In genomic region chr12:70801361-70801760, GRCm38 (mm10) we compare ENCODE assay signal across 21 mouse cellular contexts. TPM values are rescaled to one million over a fixed set of nuclear protein-coding genes. Genes with fewer than 3 reads are reported as not detected.
DNase-seq lines count a peak whose midpoint lies in the region; ATAC-seq lines count a peak whose summit lies in the region.
"Had no signal": no experiment of that assay in that cellular context is flagged by ENCODE, and none has a peak within 500 bp of the region (broad histone marks: within the 10 kb centered on the region; RNA-seq: fewer than 3 reads in every experiment).

No protein-coding gene starts in this region.

- no peaks in the 10 kb centered on the region for H3K9me3 ChIP-seq in heart, embryonic 12.5 days (replicated peaks)
- no peaks in the 10 kb centered on the region for H3K9me3 ChIP-seq in heart, embryonic 15.5 days (replicated peaks)
- H3K9me3 ChIP-seq: embryonic facial prominence, embryonic 13.5 days; forebrain, embryonic 13.5 days; G1E; hindbrain, embryonic 12.5 days had no signal

- intact Hi-C loops in heart, postnatal 14 days (cut with DNase I) = no loop called here

- H3K27ac ChIP-seq in heart, embryonic 12.5 days (ENCODE audit: poor library complexity, severe bottlenecking) = 0 out of 2 replicates have a peak overlapping the region, but pooled peaks have one; percentile 28
- peak overlapping the region; percentile 63 for H3K27ac ChIP-seq in heart, embryonic 15.5 days
- H3K27ac ChIP-seq: embryonic facial prominence, embryonic 13.5 days; forebrain, embryonic 13.5 days; hindbrain, embryonic 12.5 days had no signal

- no peak for ATAC-seq in heart, embryonic 12.5 days (ENCODE audit: insufficient number of reproducible peaks, low FRiP score)
- ATAC-seq in heart, embryonic 15.5 days (replicated peaks; ENCODE audit: insufficient number of reproducible peaks, insufficient read depth, low FRiP score, low read depth) = no peak
- ATAC-seq: forebrain, embryonic 13.5 days; forebrain, postnatal 0 days; hindbrain, embryonic 16.5 days; inflammation-experienced regulatory T-cells, adult 6 months; intestine, postnatal 0 days had no signal

- WGBS in heart, embryonic 12.5 days = 49% methylated on average over 8 of the region's 8 CpGs
- WGBS in heart, embryonic 15.5 days = 44% methylated on average over 8 of the region's 8 CpGs

- H3K4me3 ChIP-seq in heart, embryonic 12.5 days = no peak overlapping the region
- H3K4me3 ChIP-seq in heart, embryonic 15.5 days = no peak overlapping the region
- H3K4me3 ChIP-seq: embryonic facial prominence, embryonic 13.5 days; forebrain, embryonic 13.5 days; hindbrain, embryonic 12.5 days had no signal

- H3K9ac ChIP-seq in heart, embryonic 12.5 days = no peak overlapping the region
- 0 out of 2 replicates have a peak overlapping the region, but pooled peaks have one; percentile 7 for H3K9ac ChIP-seq in heart, embryonic 15.5 days
- H3K9ac ChIP-seq: embryonic facial prominence, embryonic 13.5 days; forebrain, embryonic 13.5 days; forebrain, postnatal 0 days; hindbrain, embryonic 12.5 days had no signal

- H3K4me2 ChIP-seq in heart, embryonic 12.5 days = no peak overlapping the region
- no peak overlapping the region for H3K4me2 ChIP-seq in heart, embryonic 15.5 days
- H3K4me2 ChIP-seq: embryonic facial prominence, embryonic 13.5 days; forebrain, embryonic 13.5 days; hindbrain, embryonic 12.5 days had no signal

- H3K36me3 ChIP-seq in heart, embryonic 12.5 days = no peaks in the 10 kb centered on the region
- no peaks in the 10 kb centered on the region for H3K36me3 ChIP-seq in heart, embryonic 15.5 days
- H3K36me3 ChIP-seq: embryonic facial prominence, embryonic 13.5 days; G1E; hindbrain, embryonic 12.5 days had no signal

- H3K27me3 ChIP-seq in heart, embryonic 12.5 days (replicated peaks) = no peaks in the 10 kb centered on the region
- no peaks in the 10 kb centered on the region for H3K27me3 ChIP-seq in heart, embryonic 15.5 days
- H3K27me3 ChIP-seq: embryonic facial prominence, embryonic 13.5 days; forebrain, embryonic 13.5 days; hindbrain, embryonic 12.5 days had no signal

- H3K4me1 ChIP-seq in heart, embryonic 12.5 days (replicated peaks) = peaks cover 28% of the 10 kb centered on the region
- peaks cover 30% of the 10 kb centered on the region for H3K4me1 ChIP-seq in heart, embryonic 15.5 days (replicated peaks)
- H3K4me1 ChIP-seq: forebrain, embryonic 13.5 days had no signal

- DNase-seq in adrenal gland, postnatal 14 days = peak; percentile 26
- no peak for DNase-seq in adrenal gland, adult 18-20 months (ENCODE audit: low spot score in 2 of 2)
- no peak for DNase-seq in heart, postnatal 14 days
- peak; percentile 29 for DNase-seq in 416B (ENCODE audit: low read depth)
- DNase-seq in right cerebral cortex, postnatal 25 days = no peak
- DNase-seq in thymus, postnatal 25 days = no peak
- DNase-seq: cerebellum, adult 11-12 months; cerebellum, adult 9-10 months; cerebellum, postnatal 25 days; forebrain, postnatal 0 days; gastrocnemius, postnatal 14 days; kidney, adult 8-10 months had no signal

RNA-seq across cellular contexts. Expression of gene Frmd6, which starts 24.0 kb away (rescaled TPM):
- 44.9 and 45.1 TPM in 2 replicates for total RNA-seq in adrenal gland, postnatal 14 days (2021)
- total RNA-seq in adrenal gland, adult 18-20 months (2021) = 100 to 1,000 TPM in 1 of 2 experiments, 10 to 100 TPM in 1; 70.4 to 124 TPM
- polyA plus RNA-seq in heart, embryonic 12.5 days (2016; fragmentation: Nextera tagmentation; extraction: Ambion mirVana) = 29.4 and 29.6 TPM in 2 replicates
- 10 to 100 TPM; 38.3 to 41.1 TPM for total RNA-seq in heart, postnatal 14 days (2021)
- polyA plus RNA-seq in heart, embryonic 15.5 days (2015; fragmentation: Nextera tagmentation; extraction: Ambion mirVana) = 23.0 and 26.0 TPM in 2 replicates

Comparison
In these comparisons a context has a peak if more than half of its experiments do, and no peak if none do; other contexts are left out.
1. DNase-seq: peak in adrenal gland, postnatal 14 days (single experiment) and 416B (single experiment); none in adrenal gland, adult 18-20 months (0 of 2), heart, postnatal 14 days (0 of 2), right cerebral cortex, postnatal 25 days (single experiment) and thymus, postnatal 25 days (single experiment).